Mouse (Mus musculus): ENCODE data around the gene Itih2. TPM values are rescaled to one million over a fixed set of nuclear protein-coding genes. Genes with fewer than 3 reads are reported as not detected.

Itih2 gene
- not detected in 4 replicates for total RNA-seq (2023; ENCODE audit: inconsistent age)

GRCm38 (mm10) chr2:10131296-10131695 lies at the start of gene Itih2:
Gene Itih2 (minus strand): TSS chr2:10131396.

GRCm38 (mm10) chr2:10153201-10154075 lies 22.2 kb upstream of the Itih2 start, which contains the start of gene Itih5:
Gene Itih5 (plus strand): TSS chr2:10153571.

GRCm38 (mm10) chr2:10080310-10081010 lies 50.7 kb downstream of the Itih2 start, which contains the start of the genes Atp5c1 and Kin:
Gene Atp5c1 (minus strand): TSS chr2:10080510.
Gene Kin (plus strand): TSS chr2:10080593.

GRCm38 (mm10) chr2:10048461-10048860 lies 82.7 kb downstream of the Itih2 start, which contains the start of gene Taf3:
Gene Taf3 (minus strand): TSS chr2:10048596.

Other genes with a start within 250 kb of the Itih2 start
- gene 9230102O04Rik, start 241.9 kb downstream of the Itih2 start, total RNA-seq (2023; ENCODE audit: inconsistent age): not detected in 4 replicates
- 0.48 to 1.2 TPM (median 0.60 TPM) in 4 replicates for gene Gata3, start 241.4 kb downstream of the Itih2 start, total RNA-seq (2023; ENCODE audit: inconsistent age)
- gene Taf3, start 82.8 kb downstream of the Itih2 start, total RNA-seq (2023; ENCODE audit: inconsistent age): 20.9 to 22.3 TPM (median 21.5 TPM) in 4 replicates
- 112 to 130 TPM (median 123 TPM) in 4 replicates for gene Atp5c1, start 50.9 kb downstream of the Itih2 start, total RNA-seq (2023; ENCODE audit: inconsistent age)
- 18.5 to 23.0 TPM (median 20.0 TPM) in 4 replicates for gene Kin, start 50.8 kb downstream of the Itih2 start, total RNA-seq (2023; ENCODE audit: inconsistent age)
- 1.7 to 2.8 TPM (median 2.3 TPM) in 4 replicates for gene Itih5, start 22.2 kb upstream of the Itih2 start, total RNA-seq (2023; ENCODE audit: inconsistent age)
- gene Sfmbt2, start 239.1 kb upstream of the Itih2 start, total RNA-seq (2023; ENCODE audit: inconsistent age): 0.18 to 1.3 TPM (median 0.48 TPM) in 4 replicates

All from B cell, adult (primary cell).